Mouse (Mus musculus) megakaryocyte, embryonic 14.5 days (primary cell): ENCODE measurements around the gene A830018L16Rik.

Experiments
- FLI1 ChIP-seq: IDR thresholded peaks from 2 replicates; pipeline ENCODE4 v1.6.1; 2012; ENCODE audit warnings: low read length, inconsistent platforms, mixed read lengths
- GATA1 ChIP-seq: IDR thresholded peaks from 3 replicates; pipeline ENCODE4 v1.6.1; 2012; ENCODE audit warnings: mixed read lengths, low read length, inconsistent platforms, borderline replicate concordance

DNA sequence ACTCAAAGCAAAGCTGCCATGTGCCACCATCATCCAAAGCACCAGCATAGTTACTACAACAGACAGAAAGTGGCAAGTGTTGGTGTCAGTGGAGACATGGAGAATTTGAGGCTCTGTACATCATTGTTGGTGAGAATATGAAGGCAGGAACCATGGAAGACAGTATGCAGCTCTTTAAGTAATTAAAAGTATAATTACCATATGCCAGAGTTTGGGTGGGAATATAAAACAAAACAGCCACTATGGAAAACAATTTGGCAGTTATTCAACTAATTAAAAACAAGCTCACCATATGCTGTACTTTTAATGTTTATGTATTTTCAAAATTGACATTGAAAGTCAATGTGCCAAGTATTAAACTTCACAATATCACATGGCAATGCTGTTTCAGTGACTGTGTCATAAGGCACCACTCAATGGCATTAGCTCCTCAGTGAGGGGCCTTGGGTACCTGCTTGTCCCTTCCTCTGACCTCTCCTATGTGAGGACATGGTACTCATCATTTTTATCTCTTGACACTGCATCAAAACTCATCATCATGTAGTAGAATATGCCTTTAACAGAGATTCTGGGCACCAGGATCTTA, 153.5 kb downstream of the A830018L16Rik start:
- no peak for TF ChIP-seq GATA1
- no peak for TF ChIP-seq FLI1
